Mouse (Mus musculus) hindbrain, embryonic 14.5 days (tissue): ENCODE results near the gene Urah. TPM values are rescaled to one million over a fixed set of nuclear protein-coding genes. Genes with fewer than 3 reads are reported as not detected.

Experiments used
- ATAC-seq: fragments of 200-750 bp; cut with Nextera tagmentation; 2 replicates; pipeline ENCODE4 v1.8.0; 2017; ENCODE audit warnings: moderate number of reproducible peaks, mild to moderate bottlenecking, moderate TSS enrichment, moderate library complexity; ENCODE audit not compliant: low FRiP score
- DNase-seq: peaks from one replicate; pipeline ENCODE4 v3.0.0-alpha.2; 2015; ENCODE audit warnings: low spot score
- H3K27ac ChIP-seq: fragments of 300-500 bp; sonication (generic); 2 replicates; pipeline ENCODE4 v1.5.1; 2014; ENCODE audit warnings: mild to moderate bottlenecking, moderate library complexity
- H3K27me3 ChIP-seq: fragments of 300-500 bp; sonication (generic); 2 replicates; pipeline ENCODE4 v1.6.1; 2014; ENCODE audit warnings: mild to moderate bottlenecking, low read length, mixed read lengths; ENCODE audit not compliant: control insufficient read depth, insufficient read depth
- H3K36me3 ChIP-seq: fragments of 300-500 bp; sonication (generic); replicated peaks from 2 replicates; pipeline ENCODE4 v1.6.1; 2014; ENCODE audit not compliant: control insufficient read depth, insufficient read depth
- H3K4me1 ChIP-seq: fragments of 300-500 bp; sonication (generic); replicated peaks from 2 replicates; pipeline ENCODE4 v1.6.1; 2014; ENCODE audit warnings: antibody characterized with exemption, low read length, mixed read lengths; ENCODE audit not compliant: control insufficient read depth, insufficient read depth
- H3K4me2 ChIP-seq: fragments of 300-500 bp; sonication (generic); replicated peaks from 2 replicates; pipeline ENCODE4 v1.6.1; 2014; ENCODE audit warnings: mild to moderate bottlenecking, moderate library complexity
- H3K4me3 ChIP-seq: fragments of 300-500 bp; sonication (generic); replicated peaks from 2 replicates; pipeline ENCODE4 v1.5.1; 2014; ENCODE audit warnings: mild to moderate bottlenecking, low read length
- H3K9ac ChIP-seq: fragments of 300-500 bp; sonication (generic); 2 replicates; pipeline ENCODE4 v1.6.1; 2014
- H3K9me3 ChIP-seq: fragments of 300-500 bp; sonication (generic); 2 replicates; pipeline ENCODE4 v1.6.1; 2016; ENCODE audit warnings: low read length; ENCODE audit not compliant: control insufficient read depth
- WGBS: fragments of 180-500 bp; shearing (Covaris S2); extraction: QIAGEN DNeasy Blood & Tissue Kit; methylation state at CpG from one replicate; pipeline ENCODE4 v1.1.7; 2014; 5-methylcytosine and 5-hydroxymethylcytosine counted together
- polyA plus RNA-seq: library from polyadenylated mRNA; unstranded; fragments of >200 nt; fragmentation: Nextera tagmentation; extraction: Ambion mirVana; gene quantifications from 2 replicates; pipeline ENCODE4 v1.2.1, GENCODE M21; 2014

The Urah gene
- polyA plus RNA-seq, 1 experiment from 2014 or later: 0.31 TPM

DNA sequence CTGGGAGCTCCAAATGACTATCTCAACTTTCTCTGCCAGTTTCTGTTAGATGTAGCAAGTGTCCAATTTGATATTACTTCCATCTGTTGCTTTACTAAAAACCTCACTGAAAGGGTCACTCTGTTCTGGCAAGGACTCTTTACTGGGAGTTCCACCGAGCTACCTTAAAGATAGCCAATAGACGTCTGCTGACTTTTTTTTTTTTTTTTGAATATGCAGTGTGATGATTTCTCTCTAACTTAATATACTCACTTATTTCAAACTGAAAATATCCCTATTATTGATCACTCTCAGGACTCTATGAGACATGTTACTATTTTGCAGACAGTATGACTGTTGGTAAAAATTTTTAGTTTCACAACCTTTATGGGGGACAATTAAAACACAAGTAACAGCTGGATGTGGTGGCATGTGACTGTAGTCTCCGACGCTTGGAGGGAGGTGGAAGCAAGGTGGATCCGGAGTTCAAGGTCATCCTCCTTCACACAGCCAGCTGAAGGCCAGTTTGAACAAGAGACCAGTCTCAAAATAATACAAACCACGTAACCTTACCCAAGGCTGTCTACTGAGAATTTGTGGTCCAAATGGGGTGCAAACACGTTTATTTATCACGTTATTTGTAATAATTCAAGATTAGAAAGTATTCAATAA, 46.2 kb downstream of the Urah start:
- ATAC-seq (no peak), DNase-seq (no peak)
- H3K9ac ChIP-seq: peak overlapping the region; percentile 95
- H3K27ac ChIP-seq: peak overlapping the region; percentile 90
- peaks cover 20% of the 10 kb centered on the region for H3K36me3 ChIP-seq
- no peaks in the 10 kb centered on the region for H3K9me3 ChIP-seq
- peak overlapping the region; percentile 91 for H3K4me3 ChIP-seq
- H3K4me2 ChIP-seq: peak overlapping the region; percentile 76
- H3K4me1 ChIP-seq: peaks cover 12% of the 10 kb centered on the region
- no peaks in the 10 kb centered on the region for H3K27me3 ChIP-seq
- 27% methylated on average over 8 of the region's 8 CpGs for WGBS

DNA sequence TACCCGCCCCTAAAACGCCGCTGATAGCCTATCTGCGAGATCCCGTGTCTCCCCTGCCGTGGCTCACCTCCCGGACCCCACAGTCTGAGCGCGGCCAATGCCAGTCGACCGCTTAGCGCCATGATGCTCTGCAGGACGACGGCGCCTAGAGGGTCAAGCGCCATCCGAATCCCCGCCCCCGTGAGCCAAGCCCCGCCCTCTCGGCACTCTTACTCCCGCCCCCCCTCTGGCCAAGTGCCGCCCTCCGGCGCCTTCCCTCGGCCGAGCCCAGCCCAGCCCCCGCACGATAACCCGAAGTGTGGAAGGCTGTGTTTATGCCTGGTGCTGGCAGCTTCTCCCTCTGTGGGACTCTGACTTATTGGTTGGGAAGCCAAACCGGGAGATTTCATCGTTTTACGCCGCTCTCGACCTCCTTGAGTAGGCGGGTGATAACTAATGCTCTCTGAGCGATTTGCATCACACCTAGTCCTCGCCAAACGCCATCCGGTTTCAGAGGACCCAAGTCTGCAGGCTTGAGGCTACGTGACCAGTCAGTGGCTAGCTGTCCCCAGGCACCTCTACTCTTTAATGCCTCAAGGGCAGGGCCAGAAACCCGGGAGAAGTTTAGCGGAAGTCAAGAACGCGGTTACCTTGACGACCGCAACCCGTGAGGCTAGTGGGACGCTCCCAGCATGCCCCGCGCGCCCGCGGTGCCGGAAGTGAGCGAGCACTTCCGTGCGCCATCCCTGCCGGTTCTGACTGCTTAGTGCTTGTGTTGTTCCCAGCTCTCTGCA, 47.1 kb downstream of the Urah start, which contains the start of the genes Psmd13 and Sirt3:
TSS of gene Psmd13 (plus strand) at position 273 of the 773 bp plus-strand sequence.
TSS of gene Sirt3 (minus strand) at position 614 of the 773 bp plus-strand sequence.
- DNase-seq (peak; percentile 95), ATAC-seq (peak; percentile 95)
- peak within 1 kb of the TSS; percentile 91 for H3K4me3 ChIP-seq
- peak within 1 kb of the TSS; percentile 90 for H3K27ac ChIP-seq
- peak within 1 kb of the TSS; percentile 95 for H3K9ac ChIP-seq
- under 1% methylated on average over 59 of the region's 59 CpGs for WGBS
- H3K4me1 ChIP-seq: peaks cover 12% of the 10 kb centered on the region
- H3K4me2 ChIP-seq: peak within 1 kb of the TSS; percentile 76
- no peaks in the 10 kb centered on the region for H3K27me3 ChIP-seq
- no peaks in the 10 kb centered on the region for H3K9me3 ChIP-seq
- peaks cover 20% of the 10 kb centered on the region for H3K36me3 ChIP-seq

DNA sequence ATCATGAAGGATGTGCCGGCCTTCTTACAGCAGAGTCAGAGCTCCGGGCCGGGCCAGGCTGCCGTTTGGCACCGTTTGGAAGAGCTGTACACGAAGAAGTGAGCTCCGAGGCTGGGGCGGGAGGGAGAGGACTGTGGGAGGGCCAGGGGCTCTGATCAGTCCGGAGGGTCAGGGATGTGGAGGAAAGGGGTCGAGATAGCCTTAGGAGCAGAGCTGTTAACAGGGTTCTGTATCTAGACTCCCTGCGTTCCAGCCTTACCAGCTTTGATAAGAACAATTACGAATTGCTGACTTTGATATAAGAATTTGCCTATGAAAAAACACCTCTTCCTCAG, 47.6 kb downstream of the Urah start:
- peak overlapping the region; percentile 91 for H3K4me3 ChIP-seq
- H3K4me2 ChIP-seq: peak overlapping the region; percentile 76
- ATAC-seq (peak; percentile 61; the same call in 1 of the 2 replicates), DNase-seq (no peak)
- H3K9ac ChIP-seq: peak overlapping the region; percentile 95
- peaks cover 25% of the 10 kb centered on the region for H3K36me3 ChIP-seq
- H3K4me1 ChIP-seq: peaks cover 12% of the 10 kb centered on the region
- no peaks in the 10 kb centered on the region for H3K27me3 ChIP-seq
- H3K9me3 ChIP-seq: no peaks in the 10 kb centered on the region
- H3K27ac ChIP-seq: peak overlapping the region; percentile 90
- under 1% methylated on average over 12 of the region's 12 CpGs for WGBS

Other genes starting within 250 kb of the Urah start
- gene Olfr46, start 233.7 kb upstream of the Urah start, polyA plus RNA-seq: 0.03 TPM in 1 of 2 replicates, not detected in the other
- gene Olfr61, start 206.0 kb upstream of the Urah start, polyA plus RNA-seq: not detected in 2 replicates
- not detected in 2 replicates for gene Olfr53, start 188.6 kb upstream of the Urah start, polyA plus RNA-seq
- gene Olfr539, start 175.1 kb upstream of the Urah start, polyA plus RNA-seq: 0.03 TPM in 1 of 2 replicates, not detected in the other
- not detected in 2 replicates for gene Olfr45, start 153.1 kb upstream of the Urah start, polyA plus RNA-seq
- not detected in 2 replicates for gene Olfr541, start 137.8 kb upstream of the Urah start, polyA plus RNA-seq
- gene Cyp2e1, start 71.3 kb upstream of the Urah start, polyA plus RNA-seq: not detected in 2 replicates
- gene Syce1, start 47.2 kb upstream of the Urah start, polyA plus RNA-seq: 0.47 and 0.62 TPM in 2 replicates
- 33.7 and 33.9 TPM in 2 replicates for gene Zfp941, start 12.8 kb upstream of the Urah start, polyA plus RNA-seq
- not detected in 2 replicates for gene Scgb1c1, start 10.5 kb downstream of the Urah start, polyA plus RNA-seq
- 0.14 TPM in 1 of 2 replicates, not detected in the other for gene Odf3, start 12.8 kb downstream of the Urah start, polyA plus RNA-seq
- gene Gm45785, start 21.3 kb downstream of the Urah start, polyA plus RNA-seq: 0.35 TPM in 1 of 2 replicates, not detected in the other
- 92.8 and 96.6 TPM in 2 replicates for gene Ric8a, start 21.9 kb downstream of the Urah start, polyA plus RNA-seq
- gene Bet1l, start 22.6 kb downstream of the Urah start, polyA plus RNA-seq: 40.1 and 50.5 TPM in 2 replicates
- gene Psmd13, start 47.0 kb downstream of the Urah start, polyA plus RNA-seq: 177 and 185 TPM in 2 replicates
- gene Sirt3, start 47.3 kb downstream of the Urah start, polyA plus RNA-seq: 44.4 and 47.5 TPM in 2 replicates
- not detected in 2 replicates for gene Cox8b, start 65.4 kb downstream of the Urah start, polyA plus RNA-seq
- gene Nlrp6, start 85.9 kb downstream of the Urah start, polyA plus RNA-seq: 0.60 and 1.4 TPM in 2 replicates
- gene Pgghg, start 106.4 kb downstream of the Urah start, polyA plus RNA-seq: 8.2 and 9.2 TPM in 2 replicates
- gene Ifitm5, start 115.3 kb downstream of the Urah start, polyA plus RNA-seq: 0.55 TPM in 1 of 2 replicates, not detected in the other
- not detected in 2 replicates for gene Gm45717, start 120.9 kb downstream of the Urah start, polyA plus RNA-seq
- 201 and 234 TPM in 2 replicates for gene Ifitm2, start 121.0 kb downstream of the Urah start, polyA plus RNA-seq
- gene Ifitm1, start 132.2 kb downstream of the Urah start, polyA plus RNA-seq: 16.8 and 21.9 TPM in 2 replicates
- gene Ifitm3, start 175.8 kb downstream of the Urah start, polyA plus RNA-seq: 28.3 and 45.1 TPM in 2 replicates
- gene Ifitm6, start 182.9 kb downstream of the Urah start, polyA plus RNA-seq: 0.95 and 1.1 TPM in 2 replicates
- not detected in 2 replicates for gene Gm17387, start 194.1 kb downstream of the Urah start, polyA plus RNA-seq
- 38.4 and 41.5 TPM in 2 replicates for gene B4galnt4, start 226.1 kb downstream of the Urah start, polyA plus RNA-seq
- not detected in 2 replicates for gene Pkp3, start 243.2 kb downstream of the Urah start, polyA plus RNA-seq